Mouse (Mus musculus) natural killer cell, adult 2 months (primary cell): Measurements from ENCODE around the gene Ctrc.

Experiments used
- DNase-seq, 2 experiments: peaks; one replicate each; pipeline ENCODE4 v3.0.0; 2022; ENCODE audit warnings: low spot score in 2 of 2

The Ctrc gene

DNA sequence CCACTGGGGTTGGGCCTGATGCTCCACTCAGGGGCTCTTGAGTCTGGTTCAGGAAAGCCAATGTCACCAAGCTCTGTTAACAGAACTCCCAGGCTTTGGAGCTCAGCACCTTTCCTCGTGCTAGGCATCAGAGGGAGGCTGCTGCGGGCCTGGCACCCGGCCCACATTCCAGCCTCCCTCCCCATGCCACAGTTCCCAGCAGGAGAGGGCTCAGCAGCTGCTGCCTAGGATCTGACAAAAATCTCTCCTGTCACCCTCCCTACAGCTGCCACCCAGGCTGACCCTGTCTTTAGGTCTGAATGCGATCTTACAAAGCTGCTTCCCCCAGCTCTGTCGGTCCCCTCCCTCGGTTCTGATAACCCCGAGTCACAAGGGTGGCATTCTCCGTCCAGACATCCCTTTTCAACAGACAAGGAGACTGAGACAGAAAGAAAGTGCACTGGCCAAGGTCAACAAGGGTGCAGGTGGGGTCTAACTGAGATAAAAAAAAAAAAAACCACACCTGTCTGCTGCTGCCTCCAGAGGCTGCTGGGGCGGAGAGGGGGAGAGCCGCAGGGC, 20.9 kb upstream of the Ctrc start:
- no peak for DNase-seq

- DNase-seq = no peak
These were observed 19.4 kb upstream of the Ctrc start for GRCm38 (mm10) chr4:141865600-141865999.

- no peak for DNase-seq
These were observed 18.8 kb upstream of the Ctrc start for GRCm38 (mm10) chr4:141865006-141865405.

DNA sequence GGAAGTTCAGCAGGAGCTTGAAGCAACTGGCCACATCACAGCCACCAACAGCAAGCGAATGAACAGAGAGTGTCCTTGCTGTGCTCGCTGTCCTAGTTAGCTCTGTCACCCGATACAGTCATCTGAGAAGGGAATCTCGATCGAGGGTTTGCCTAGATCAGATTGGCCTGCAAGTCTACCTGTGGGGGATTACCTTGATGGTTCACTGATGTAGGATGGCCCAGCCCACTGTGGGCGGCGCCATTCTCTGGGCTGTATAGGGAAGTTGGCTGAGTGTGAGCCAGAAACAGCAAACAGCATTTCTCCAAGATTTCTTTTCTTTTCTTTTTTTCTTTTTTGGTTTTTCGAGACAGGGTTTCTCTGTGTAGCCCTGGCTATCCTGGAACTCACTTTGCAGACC, 18.3 kb upstream of the Ctrc start:
- no peak for DNase-seq

DNA sequence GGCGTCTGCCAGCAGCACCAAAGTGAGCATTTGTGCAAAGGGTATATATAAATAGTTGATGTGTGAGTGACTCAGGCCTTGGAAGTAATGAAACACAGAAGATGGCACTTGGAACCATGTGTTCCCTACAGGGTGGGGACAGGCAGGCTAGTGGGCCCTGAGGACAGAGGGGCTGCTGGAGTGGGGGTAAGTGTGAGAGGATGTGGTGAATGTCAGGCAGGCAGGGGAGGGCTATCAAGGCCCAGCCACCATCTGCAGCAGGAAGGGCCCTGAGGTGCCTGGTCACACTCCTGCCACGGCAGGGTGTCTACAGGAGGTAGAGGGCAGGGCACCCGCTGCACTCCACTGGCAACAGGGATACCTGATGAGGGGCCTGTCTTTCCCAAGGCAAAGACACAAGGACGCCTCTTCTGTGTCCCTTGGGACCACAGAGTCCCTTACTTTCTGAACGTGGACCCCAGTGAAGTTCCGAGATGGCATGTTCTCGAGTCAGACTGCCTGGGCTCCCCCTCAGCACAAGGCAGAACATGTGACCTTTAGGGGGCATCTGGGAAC, 17.6 kb upstream of the Ctrc start:
- peak; percentile 59 to 78 for DNase-seq

GRCm38 (mm10) chr4:141862867-141863266, 16.7 kb upstream of the Ctrc start:
- no peak for DNase-seq

GRCm38 (mm10) chr4:141861591-141862295, 15.6 kb upstream of the Ctrc start:
- peak; percentile 77 to 86 for DNase-seq

- DNase-seq = no peak
These were observed 14.2 kb upstream of the Ctrc start for GRCm38 (mm10) chr4:141860246-141860841.

GRCm38 (mm10) chr4:141859351-141859750, 13.2 kb upstream of the Ctrc start:
- no peak for DNase-seq

DNA sequence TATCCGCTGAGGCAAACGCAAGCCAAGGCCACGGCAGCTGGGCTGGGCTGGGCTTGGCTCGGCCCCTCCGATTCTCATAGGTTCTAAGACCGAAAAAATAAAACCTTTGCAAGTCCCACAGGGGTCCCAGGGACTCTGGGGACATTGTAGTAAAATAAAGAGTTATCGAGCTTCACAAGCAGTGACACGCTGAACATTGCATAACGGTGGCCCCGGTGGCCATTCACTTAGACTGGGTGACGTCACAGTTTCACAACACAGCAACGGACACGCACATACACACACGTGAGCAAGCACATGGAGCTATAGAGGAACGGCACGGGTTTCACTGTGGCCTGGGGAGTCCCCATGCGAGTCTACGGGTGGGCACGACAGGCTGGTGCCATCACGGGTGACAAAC, 12.3 kb upstream of the Ctrc start:
- DNase-seq = peak; percentile 74 to 76

GRCm38 (mm10) chr4:141857422-141857930, 11.3 kb upstream of the Ctrc start:
- peak; percentile 75 to 77 for DNase-seq

DNA sequence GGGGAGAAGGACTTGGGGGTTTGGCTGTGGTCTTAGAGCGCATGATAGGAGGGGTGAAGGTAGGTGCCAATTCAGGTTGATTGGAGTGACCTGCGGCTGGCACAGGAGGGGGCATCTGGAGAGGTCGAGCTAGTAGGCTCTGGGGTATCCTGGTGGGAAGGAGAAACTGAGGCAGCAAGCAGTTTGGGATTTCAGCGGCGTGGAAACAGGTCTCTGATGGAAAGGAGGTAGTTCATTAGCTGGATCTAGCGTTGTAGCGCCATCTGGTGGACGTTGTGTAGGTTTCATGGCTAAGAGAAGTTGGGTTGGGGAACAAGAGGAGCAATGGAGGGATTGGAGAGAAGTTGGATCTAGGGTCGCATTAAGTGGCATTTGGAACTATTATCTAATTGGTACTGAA, 7.3 kb upstream of the Ctrc start:
- DNase-seq = peak in 1 of 2 experiments; percentile 51

DNA sequence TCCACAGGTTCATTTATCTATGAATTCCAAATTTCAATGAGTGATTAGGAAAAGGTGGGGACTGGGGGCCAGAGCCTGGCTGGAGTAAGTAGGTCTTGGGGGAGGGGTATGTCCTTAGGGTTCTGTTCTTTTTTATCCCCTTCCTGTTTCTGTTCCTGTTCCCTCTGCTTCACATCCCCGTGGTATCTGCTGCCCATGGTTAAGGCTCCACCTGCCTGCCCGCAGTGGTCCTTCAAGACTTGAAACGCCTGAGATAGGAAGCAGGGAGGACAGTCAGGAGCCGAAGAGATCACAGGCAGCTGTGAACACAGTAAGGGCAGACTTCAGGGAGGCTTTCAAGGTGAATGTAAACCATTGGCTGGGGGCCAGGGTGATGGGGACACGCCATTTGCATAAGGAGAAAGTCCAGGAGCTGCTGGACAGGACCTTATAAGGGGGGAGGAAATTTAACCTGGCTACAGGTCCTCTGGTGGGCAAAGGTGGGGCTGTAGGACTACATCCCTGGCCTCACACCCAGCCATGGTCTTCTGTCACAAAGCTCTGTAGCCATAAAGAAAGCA, 11.5 kb downstream of the Ctrc start:
- DNase-seq = no peak

DNA sequence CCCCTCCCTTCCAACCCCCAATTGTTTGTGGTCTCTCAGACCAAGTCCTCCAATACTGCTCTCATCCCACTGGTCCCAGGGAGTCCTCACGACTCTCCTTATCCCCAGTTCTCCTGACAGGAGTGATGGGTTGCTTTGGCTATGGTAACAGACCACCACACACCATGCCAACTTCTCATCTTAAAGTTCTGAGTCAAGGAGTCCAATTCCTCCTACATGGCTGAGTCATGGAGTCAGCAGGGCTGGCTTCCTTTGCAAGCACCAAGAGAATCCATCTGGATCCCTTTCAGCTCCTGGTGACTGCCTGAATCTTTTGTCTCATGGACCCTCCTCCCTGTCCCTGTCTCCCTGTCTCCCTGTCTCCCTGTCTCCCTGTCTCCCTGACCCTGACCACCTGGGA, 12.2 kb downstream of the Ctrc start:
- no peak for DNase-seq

DNA sequence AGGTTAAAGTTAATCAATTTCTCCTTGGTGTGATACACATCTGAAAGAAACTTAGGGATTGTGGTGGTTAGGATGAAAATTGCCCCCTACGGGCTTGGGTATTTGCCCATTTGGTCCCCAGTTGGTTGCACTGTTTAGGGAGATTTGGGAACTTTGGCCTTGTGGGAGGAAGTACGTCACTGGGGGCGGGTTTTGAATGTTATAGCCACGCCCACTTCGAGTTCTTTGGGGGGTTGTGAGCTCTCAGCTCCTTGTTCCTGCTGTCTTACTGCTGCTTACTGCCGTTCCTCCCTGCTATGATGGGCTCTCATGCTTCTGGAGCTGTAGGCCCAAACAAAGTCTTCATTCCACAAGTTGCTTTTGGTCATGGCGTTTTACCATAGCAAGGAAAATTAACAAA, 14.8 kb downstream of the Ctrc start:
- DNase-seq = no peak

- no peak for DNase-seq
These were observed 15.8 kb downstream of the Ctrc start for GRCm38 (mm10) chr4:141830381-141830780.

GRCm38 (mm10) chr4:141828177-141828576, 18.0 kb downstream of the Ctrc start:
- DNase-seq = no peak

DNA sequence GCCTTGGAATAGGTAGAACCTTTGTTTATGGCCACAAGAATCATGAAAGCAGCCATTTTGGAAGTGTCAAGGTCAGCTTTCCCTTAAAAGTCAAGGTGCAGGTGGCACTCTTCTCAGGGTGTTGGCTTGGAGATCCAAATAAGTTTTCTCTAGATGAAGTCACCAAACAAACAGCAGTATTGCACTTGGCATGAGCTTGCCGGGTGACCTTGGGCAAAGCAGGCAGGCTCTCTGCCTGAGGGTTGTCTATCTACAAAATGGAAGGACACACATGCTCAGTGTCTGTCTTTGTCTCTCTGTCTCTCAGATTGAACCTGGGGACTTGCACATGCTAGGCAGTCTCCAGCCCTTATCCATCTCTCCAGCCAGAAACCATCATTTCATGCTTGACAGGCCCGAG, 18.8 kb downstream of the Ctrc start:
- DNase-seq = no peak

- DNase-seq = no peak
These were observed 20.1 kb downstream of the Ctrc start, which contains the start of gene Cela2a for GRCm38 (mm10) chr4:141826060-141826459. Gene Cela2a, minus strand, starts transcription at chr4:141826160.

GRCm38 (mm10) chr4:141822979-141823378, 23.2 kb downstream of the Ctrc start:
- DNase-seq = no peak

DNA sequence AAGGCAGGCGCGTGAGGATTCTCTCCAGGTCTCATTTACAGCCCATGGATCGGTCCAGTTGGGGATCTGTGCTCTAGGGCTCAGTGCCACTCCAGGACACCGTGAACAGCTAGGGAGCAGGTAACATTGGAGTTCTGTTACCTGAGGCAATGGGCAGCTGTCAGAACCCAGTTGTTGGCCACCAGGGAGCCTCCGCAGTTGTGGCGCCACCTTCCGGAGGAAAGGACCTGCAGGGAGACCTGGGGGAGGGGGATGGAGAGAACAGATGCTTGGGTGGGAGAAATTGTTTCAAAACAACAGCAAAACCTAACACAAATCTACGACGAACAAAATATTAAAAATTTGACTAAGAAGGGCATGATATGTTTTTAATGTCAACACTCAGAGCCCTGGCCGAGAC, 24.1 kb downstream of the Ctrc start:
- no peak for DNase-seq

GRCm38 (mm10) chr4:141821178-141821577, 25.0 kb downstream of the Ctrc start:
- DNase-seq = no peak
